Mouse (Mus musculus) hindbrain, postnatal 0 days (tissue): Measurements from ENCODE around the gene Gng7. TPM values are rescaled to one million over a fixed set of nuclear protein-coding genes. Genes with fewer than 3 reads are reported as not detected.
A peak's percentile ranks its signal among the peaks of the same experiment; 100 is the strongest.
"Not testable (repeated sequence)": the region's sequence is repeated elsewhere in the genome, so short reads cannot be mapped to it uniquely, and the experiment has no call there.

Source experiments
- ATAC-seq: fragments of 200-750 bp; cut with Nextera tagmentation; 2 replicates; pipeline ENCODE4 v1.8.0; 2017; ENCODE audit warnings: mild to moderate bottlenecking, moderate TSS enrichment, moderate library complexity
- DNase-seq: peaks from one replicate; pipeline ENCODE4 v3.0.0-alpha.2; 2015; ENCODE audit warnings: low spot score
- H3K27ac ChIP-seq: fragments of 300-500 bp; sonication (generic); 2 replicates; pipeline ENCODE4 v1.5.1; 2014; ENCODE audit warnings: mild to moderate bottlenecking
- H3K27me3 ChIP-seq: fragments of 300-500 bp; sonication (generic); 2 replicates; pipeline ENCODE4 v1.6.1; 2014; ENCODE audit warnings: low read length, mixed read lengths; ENCODE audit not compliant: insufficient read depth
- H3K36me3 ChIP-seq: fragments of 300-500 bp; sonication (generic); 2 replicates; pipeline ENCODE4 v1.6.1; 2014; ENCODE audit warnings: low read length, mixed read lengths; ENCODE audit not compliant: insufficient read depth
- H3K4me1 ChIP-seq: fragments of 300-500 bp; sonication (generic); 2 replicates; pipeline ENCODE4 v1.6.1; 2014; ENCODE audit warnings: antibody characterized with exemption, low read length, mixed read lengths; ENCODE audit not compliant: insufficient read depth
- H3K4me2 ChIP-seq: fragments of 300-500 bp; sonication (generic); 2 replicates; pipeline ENCODE4 v1.6.1; 2014; ENCODE audit warnings: low read depth, mild to moderate bottlenecking, low read length, moderate library complexity, mixed read lengths
- H3K4me3 ChIP-seq: fragments of 300-500 bp; sonication (generic); 2 replicates; pipeline ENCODE4 v1.5.1; 2014; ENCODE audit warnings: low read length
- H3K9ac ChIP-seq: fragments of 300-500 bp; sonication (generic); replicated peaks from 2 replicates; pipeline ENCODE4 v1.6.1; 2014; ENCODE audit warnings: mild to moderate bottlenecking, low read length, moderate library complexity, mixed read lengths
- H3K9me3 ChIP-seq: fragments of 300-500 bp; sonication (generic); 2 replicates; pipeline ENCODE4 v1.6.1; 2016; ENCODE audit warnings: low read length, mixed read lengths
- CTCF ChIP-seq: IDR thresholded peaks from 2 replicates; pipeline ENCODE4 v1.5.1; 2016; ENCODE audit warnings: antibody characterized with exemption, control low read depth, low read depth
- WGBS: fragments of 180-500 bp; shearing (Covaris S2); extraction: QIAGEN DNeasy Blood & Tissue Kit; methylation state at CpG from one replicate; pipeline ENCODE4 v1.1.7; 2014; 5-methylcytosine and 5-hydroxymethylcytosine counted together
- polyA plus RNA-seq: library from polyadenylated mRNA; unstranded; fragments of >200 nt; fragmentation: Nextera tagmentation; extraction: Ambion mirVana; gene quantifications from 2 replicates; pipeline ENCODE4 v1.2.1, GENCODE M21; 2015
- total RNA-seq: library from RNA; depleted of rRNA; stranded (reverse); fragments of >200 nt; gene quantifications from 2 replicates; pipeline ENCODE4 v1.2.3, GENCODE M21; 2014

The Gng7 gene
- total and polyA plus RNA-seq, 2 experiments from 2014 or later: 22.1 to 27.2 TPM

DNA sequence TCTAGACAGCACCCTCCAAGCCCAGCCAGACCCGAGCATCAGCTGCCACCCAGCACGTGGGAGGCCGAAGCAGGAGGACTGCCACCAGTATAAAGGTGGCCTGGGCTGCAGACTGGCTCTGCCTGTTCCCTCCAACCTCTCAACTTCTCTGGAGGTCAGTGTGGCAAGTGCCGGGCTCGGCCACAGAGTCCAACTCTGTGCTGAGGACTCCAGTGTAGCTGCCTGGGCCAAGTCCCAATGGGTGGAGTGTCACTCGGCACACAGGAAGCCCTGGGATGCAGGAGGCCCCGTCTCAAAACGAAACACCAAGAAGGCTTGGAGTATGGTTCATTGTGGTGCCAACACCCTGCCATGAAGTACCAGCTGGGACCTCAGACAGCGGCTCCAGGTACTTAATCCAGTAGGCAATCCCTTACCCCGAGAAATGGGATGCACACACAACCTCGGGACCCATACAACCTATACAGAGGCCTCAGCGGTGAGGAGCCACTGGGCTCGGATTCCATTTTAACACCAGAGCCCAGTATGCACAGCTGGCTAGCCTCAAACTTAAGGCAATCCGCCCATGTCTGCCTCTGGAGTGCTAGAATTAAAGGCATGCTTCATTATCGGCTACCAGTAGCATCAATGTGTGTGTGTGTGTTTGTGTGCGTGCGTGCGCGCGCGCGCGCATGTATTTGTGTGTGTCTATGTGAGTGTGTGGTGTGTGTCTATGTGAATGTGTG, 42.8 kb upstream of the Gng7 start:
- ATAC-seq (no peak), DNase-seq (no peak)
- no peak overlapping the region for H3K4me3 ChIP-seq
- H3K27me3 ChIP-seq: no peaks in the 10 kb centered on the region
- H3K4me2 ChIP-seq: no peak overlapping the region
- 92% methylated on average over 23 of the region's 23 CpGs for WGBS
- peak overlapping the region; percentile 5; the same call in 1 of the 2 replicates for H3K9ac ChIP-seq
- no peaks in the 10 kb centered on the region for H3K9me3 ChIP-seq
- H3K27ac ChIP-seq: no peak overlapping the region
- H3K4me1 ChIP-seq: peaks cover 9% of the 10 kb centered on the region
- TF ChIP-seq CTCF: no peak
- no peaks in the 10 kb centered on the region for H3K36me3 ChIP-seq

DNA sequence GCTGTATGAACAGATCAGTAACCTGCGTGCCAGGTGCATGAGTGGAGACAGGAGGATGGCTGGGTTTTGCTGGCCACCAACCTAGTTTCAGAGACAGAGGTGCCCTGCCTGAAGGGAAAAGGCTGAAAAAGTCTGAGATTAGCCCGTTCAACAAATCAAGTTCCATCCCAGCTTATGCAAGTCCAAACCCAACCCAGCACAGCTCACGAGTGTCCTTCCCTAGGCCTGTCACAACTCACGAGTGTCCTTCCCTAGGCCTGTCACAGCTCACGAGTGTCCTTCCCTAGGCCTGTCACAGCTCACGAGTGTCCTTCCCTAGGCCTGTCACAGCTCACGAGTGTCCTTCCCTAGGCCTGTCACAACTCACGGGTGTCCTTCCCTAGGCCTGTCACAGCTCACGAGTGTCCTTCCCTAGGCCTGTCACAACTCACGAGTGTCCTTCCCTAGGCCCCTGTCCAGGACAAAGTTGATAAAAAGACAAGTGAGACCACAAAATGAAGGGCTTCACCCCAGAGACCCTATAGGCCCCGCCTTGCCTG, 41.1 kb upstream of the Gng7 start:
- H3K9ac ChIP-seq, H3K4me1 ChIP-seq, H3K27ac ChIP-seq, ATAC-seq, H3K4me2 ChIP-seq, H3K4me3 ChIP-seq, H3K27me3 ChIP-seq, H3K9me3 ChIP-seq, DNase-seq: not testable (repeated sequence)
- H3K36me3 ChIP-seq: peaks cover 16% of the 10 kb centered on the region
- WGBS: 81% methylated on average over 11 of the region's 11 CpGs

DNA sequence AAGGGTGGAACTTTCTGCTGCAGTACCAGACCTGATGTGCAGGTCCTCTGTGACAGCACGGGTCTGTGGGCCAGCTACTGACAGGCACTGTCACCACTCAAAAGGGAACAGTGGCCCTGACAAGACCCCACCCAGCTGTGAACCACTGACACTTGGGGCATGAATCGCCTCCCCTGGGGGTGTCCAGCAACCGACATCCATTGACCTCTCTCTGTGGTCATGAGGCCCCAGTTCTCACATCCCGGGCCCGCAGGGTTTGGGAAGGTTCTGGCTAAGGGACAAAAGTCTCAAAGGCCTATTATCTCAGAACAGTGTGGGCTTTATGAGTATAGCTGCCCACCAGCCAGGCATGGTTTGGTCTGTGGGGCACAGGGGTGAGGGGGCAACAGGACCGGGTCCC, 40.4 kb upstream of the Gng7 start:
- no peak overlapping the region for H3K27ac ChIP-seq
- WGBS: 72% methylated on average over 6 of the region's 6 CpGs
- peaks cover 9% of the 10 kb centered on the region for H3K4me1 ChIP-seq
- H3K9me3 ChIP-seq: no peaks in the 10 kb centered on the region
- no peak overlapping the region for H3K4me3 ChIP-seq
- H3K27me3 ChIP-seq: no peaks in the 10 kb centered on the region
- TF ChIP-seq CTCF: no peak
- peaks cover 21% of the 10 kb centered on the region for H3K36me3 ChIP-seq
- no peak overlapping the region for H3K4me2 ChIP-seq
- DNase-seq (no peak), ATAC-seq (no peak)
- no peak overlapping the region for H3K9ac ChIP-seq

DNA sequence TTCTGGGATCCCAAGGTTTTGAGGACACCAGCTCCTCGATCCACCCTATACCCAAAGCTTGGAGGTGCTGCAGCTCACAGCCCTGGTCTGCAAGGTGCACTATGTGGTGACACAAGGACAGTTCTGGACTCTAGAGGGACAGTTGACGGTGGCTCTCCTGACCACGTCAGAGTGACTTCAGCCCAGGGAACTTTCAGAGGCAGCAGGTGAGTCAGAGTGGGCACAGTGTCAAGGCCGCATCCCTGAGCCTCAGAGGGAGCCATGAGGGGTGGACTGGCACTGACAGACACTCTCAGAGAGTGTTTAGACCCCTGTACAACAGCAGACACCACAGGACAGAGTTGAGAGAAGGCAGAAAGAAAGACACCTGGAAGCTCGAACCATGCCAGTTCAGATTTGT, 37.8 kb upstream of the Gng7 start:
- Histone ChIP-seq H3K36me3 (peaks cover 47% of the 10 kb centered on the region), H3K4me1 (no peaks in the 10 kb centered on the region), H3K27me3 (no peaks in the 10 kb centered on the region), H3K27ac (no peak overlapping the region), H3K4me2 (no peak overlapping the region), H3K4me3 (no peak overlapping the region), H3K9ac (no peak overlapping the region), H3K9me3 (no peaks in the 10 kb centered on the region)
- 94% methylated on average over 5 of the region's 5 CpGs for WGBS
- no peak for TF ChIP-seq CTCF
- no peak for DNase-seq
- ATAC-seq: no peak

DNA sequence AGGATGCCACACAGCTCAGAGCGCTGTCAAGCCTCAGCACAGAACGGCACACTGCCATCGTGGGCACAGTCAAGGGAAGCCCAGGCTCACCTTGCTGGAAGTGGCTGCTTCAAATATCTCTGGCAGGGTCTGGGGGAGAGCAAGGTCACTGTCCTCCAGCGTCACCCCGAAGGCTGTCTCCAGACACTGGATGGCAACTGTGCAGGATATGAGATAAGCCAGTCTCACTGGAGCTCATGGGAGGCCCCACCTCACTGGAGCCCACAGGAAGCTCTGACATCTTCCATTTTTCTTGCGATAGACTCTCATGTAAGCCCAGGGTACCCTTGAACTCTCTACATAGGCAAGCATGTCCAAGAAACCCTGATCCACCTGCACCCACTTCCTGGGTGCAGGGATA, 36.4 kb upstream of the Gng7 start:
- Histone ChIP-seq H3K4me3 (no peak overlapping the region), H3K27me3 (no peaks in the 10 kb centered on the region), H3K36me3 (peaks cover 61% of the 10 kb centered on the region), H3K9ac (no peak overlapping the region), H3K4me1 (no peaks in the 10 kb centered on the region), H3K4me2 (no peak overlapping the region), H3K9me3 (no peaks in the 10 kb centered on the region), H3K27ac (no peak overlapping the region)
- ATAC-seq: no peak
- no peak for TF ChIP-seq CTCF
- WGBS: 92% methylated on average over 6 of the region's 6 CpGs
- DNase-seq: no peak

DNA sequence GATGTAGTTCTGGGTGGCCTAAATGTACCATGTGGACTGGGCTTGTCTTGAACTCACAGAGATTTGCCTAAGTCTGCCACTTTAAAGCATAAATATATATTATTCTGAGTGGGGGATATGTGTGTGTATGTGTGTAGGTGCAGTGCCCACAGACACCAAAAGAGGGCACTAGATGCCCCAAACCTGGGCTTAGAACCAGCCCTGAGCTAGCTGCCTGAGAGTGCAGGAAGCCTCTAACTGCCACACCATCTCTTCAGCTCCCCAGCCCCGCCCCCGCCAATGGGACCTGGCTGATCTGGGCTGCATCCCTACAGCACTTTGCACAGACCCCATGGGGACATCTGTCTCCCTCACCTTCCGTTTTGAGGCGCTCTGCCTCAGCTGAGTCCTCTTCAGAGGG, 35.9 kb upstream of the Gng7 start:
- peak; percentile 49 for TF ChIP-seq CTCF
- Histone ChIP-seq H3K27me3 (no peaks in the 10 kb centered on the region), H3K36me3 (peaks cover 66% of the 10 kb centered on the region), H3K4me1 (no peaks in the 10 kb centered on the region), H3K27ac (no peak overlapping the region), H3K9me3 (no peaks in the 10 kb centered on the region), H3K4me2 (no peak overlapping the region), H3K9ac (no peak overlapping the region), H3K4me3 (no peak overlapping the region)
- ATAC-seq (no peak), DNase-seq (peak; percentile 38)
- WGBS: 90% methylated on average over 4 of the region's 4 CpGs

DNA sequence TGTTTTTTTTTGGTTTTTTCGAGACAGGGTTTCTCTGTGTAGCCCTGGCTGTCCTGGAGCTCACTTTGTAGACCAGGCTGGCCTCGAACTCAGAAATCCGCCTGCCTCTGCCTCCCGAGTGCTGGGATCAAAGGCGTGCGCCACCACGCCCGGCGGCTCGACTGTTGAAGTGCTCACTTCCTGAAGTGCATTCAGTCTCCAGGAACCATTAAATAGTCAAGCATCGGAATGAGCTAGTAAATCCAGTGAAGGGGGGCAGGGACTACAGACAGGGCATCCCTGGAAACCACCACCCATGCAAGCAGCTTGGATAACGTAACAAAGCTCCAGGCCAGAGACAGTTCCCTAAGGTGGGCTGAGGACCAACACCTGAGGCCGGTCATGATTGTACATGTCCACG, 30.5 kb upstream of the Gng7 start:
- H3K27me3 ChIP-seq, H3K4me3 ChIP-seq, H3K4me1 ChIP-seq, H3K4me2 ChIP-seq, H3K9ac ChIP-seq, ATAC-seq, DNase-seq, H3K27ac ChIP-seq, H3K9me3 ChIP-seq: not testable (repeated sequence)
- peaks cover 63% of the 10 kb centered on the region for H3K36me3 ChIP-seq
- 94% methylated on average over 14 of the region's 14 CpGs for WGBS
